Mouse (Mus musculus): ENCODE results near the gene G6pc2.

The G6pc2 gene

DNA sequence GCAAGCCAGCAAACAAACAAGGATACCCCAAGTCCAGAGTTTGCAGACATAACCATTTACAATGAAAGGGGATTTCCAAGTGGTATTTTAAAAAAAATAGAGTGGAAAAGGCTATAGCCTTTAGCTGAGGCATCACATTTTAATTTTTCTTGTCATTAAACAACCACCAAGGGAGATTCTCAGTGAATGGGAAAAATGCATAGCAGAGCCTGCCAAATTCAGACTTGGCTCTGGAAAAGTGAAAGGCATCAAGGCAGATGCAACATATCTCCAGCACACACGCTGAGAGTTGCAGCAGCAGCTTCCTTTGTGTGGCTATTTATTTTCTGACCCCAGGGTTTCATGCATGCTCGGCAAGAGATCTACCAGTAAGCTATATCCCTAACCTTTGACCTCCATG, 34.1 kb downstream of the G6pc2 start:
- DNase-seq, result no peak

DNA sequence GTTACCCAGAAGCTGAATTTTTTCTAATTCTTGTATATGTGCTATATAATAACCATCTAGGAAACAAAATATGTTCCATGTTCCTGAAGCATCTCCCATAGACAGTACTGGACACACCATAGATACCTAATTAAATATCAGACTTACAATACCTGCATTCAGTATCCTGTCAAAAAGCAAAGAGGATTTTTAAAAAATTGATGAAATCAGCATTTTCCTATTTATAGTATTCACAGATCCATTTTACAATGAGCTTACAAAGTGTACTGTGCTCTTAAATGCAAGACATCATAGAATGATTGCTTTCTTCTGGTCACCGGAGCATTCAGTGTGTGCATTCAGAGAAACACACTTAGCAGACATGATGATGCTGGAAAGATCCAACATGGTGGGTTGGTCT, 36.2 kb downstream of the G6pc2 start:
- no peak for DNase-seq

DNA sequence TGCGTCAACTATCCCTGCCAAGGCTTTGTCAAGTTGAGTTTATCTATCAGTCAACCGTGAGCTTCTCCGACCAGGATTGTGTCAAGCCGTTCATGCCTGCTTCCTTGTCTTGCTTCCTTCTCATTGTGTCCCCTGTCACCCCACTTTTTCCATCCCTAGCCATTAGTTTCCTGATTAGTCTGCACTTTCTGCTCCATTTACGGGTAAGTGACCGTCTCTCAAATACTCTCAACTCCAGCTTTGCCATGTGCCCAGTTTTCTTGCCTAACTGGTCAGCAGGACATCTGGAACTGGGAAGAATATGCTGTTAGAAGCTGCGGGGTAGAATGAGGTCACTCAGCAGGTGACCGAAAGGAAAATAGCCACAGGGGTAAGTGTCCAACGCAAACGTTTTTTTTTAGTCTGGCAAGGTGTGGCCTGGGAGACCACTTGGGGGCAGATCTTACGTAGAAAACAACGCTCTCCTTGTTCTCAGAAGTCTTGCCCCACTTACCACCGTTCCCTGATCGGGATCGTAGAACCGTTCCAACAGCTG, 37.4 kb downstream of the G6pc2 start:
- peak; percentile 5 for DNase-seq

DNA sequence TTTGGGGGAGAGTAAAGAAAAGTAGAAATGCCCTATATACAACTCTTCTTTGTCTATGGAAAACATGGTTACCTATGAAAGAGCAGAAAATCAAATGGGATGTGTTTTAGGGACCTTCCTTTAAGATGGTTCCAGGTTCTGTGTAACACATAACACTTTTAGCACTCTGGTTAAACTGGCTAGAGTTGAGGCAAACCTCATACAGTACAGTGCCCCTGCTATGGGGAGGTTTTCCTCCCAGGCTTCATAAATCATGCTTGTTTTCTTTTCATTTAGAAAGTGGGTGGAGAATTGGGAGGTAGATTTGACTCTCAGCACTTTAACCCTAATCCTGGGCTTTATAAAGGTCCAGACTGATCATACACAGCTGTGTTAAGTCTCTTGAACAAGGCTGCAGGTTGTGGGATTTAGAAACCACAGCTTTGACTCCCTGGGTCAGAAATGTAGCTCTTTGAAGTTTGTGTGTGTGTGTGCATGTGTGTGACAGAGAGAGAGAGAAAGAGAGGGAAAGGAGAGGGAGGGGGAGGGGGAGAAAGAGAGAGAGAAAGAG, 53.3 kb downstream of the G6pc2 start:
- no peak for DNase-seq

DNA sequence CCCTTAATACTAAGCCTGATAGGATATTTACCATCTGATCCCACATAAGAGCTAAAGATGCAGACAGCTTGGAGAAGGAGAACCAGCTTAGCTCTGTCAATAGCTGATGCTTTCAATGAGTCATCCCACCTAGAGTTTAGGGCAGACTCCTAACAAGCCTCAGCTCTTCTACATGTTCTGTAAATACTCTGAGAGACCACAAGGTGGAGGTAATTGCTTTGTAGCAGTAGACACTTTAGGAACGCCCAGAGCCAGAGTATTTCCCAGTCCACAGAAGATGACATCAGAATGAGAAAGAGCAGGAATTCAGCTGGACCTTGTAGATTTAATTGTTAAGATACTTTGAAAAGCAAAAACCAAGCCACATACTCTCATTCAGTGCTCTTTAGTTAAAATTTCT, 65.0 kb downstream of the G6pc2 start:
- DNase-seq, result no peak

All from cerebellum, adult 8-10 months (tissue).